ENCODE assay signal across 12 mouse cellular contexts in genomic region chr10:13193496-13193895, GRCm38 (mm10). TPM values are rescaled to one million over a fixed set of nuclear protein-coding genes. Genes with fewer than 3 reads are reported as not detected.
DNase-seq lines count a peak whose midpoint lies in the region; ATAC-seq lines count a peak whose summit lies in the region.
"Not testable (repeated sequence)": the region's sequence is repeated elsewhere in the genome, so short reads cannot be mapped to it uniquely, and the experiment has no call there.
"Had no signal": no experiment of that assay in that cellular context is flagged by ENCODE, and none has a peak within 500 bp of the region (broad histone marks: within the 10 kb centered on the region; RNA-seq: fewer than 3 reads in every experiment).

No protein-coding gene starts in this region.

- peak overlapping the region; percentile 71; the same call in 1 of the 2 replicates for H3K4me2 ChIP-seq in forebrain, embryonic 11.5 days (ENCODE audit: low read depth, low read length, severe bottlenecking)
- H3K4me2 ChIP-seq in heart, embryonic 14.5 days (ENCODE audit: low read length) = peak overlapping the region; percentile 81
- peak overlapping the region; percentile 66 for H3K4me2 ChIP-seq in intestine, embryonic 15.5 days (replicated peaks)
- H3K4me2 ChIP-seq in limb, embryonic 13.5 days (replicated peaks) = peak overlapping the region; percentile 77
- peak overlapping the region; percentile 66 for H3K4me2 ChIP-seq in neural tube, embryonic 13.5 days

- not testable (repeated sequence) for H3K9me3 ChIP-seq in forebrain, embryonic 11.5 days (ENCODE audit: control insufficient read depth, low read length); heart, embryonic 14.5 days (ENCODE audit: control insufficient read depth, low read length); intestine, embryonic 15.5 days; limb, embryonic 13.5 days; neural tube, embryonic 13.5 days

- peak overlapping the region; percentile 95; the same call in 1 of the 2 replicates for H3K4me3 ChIP-seq in brown adipose tissue, adult 24 weeks (ENCODE audit: insufficient read depth, low read depth, low read length)
- not testable (repeated sequence) for H3K4me3 ChIP-seq in forebrain, embryonic 11.5 days (ENCODE audit: low read depth, low read length)
- H3K4me3 ChIP-seq in heart, embryonic 14.5 days (ENCODE audit: control insufficient read depth in 1 of 2, insufficient read depth in 1 of 2, low read depth in 1 of 2, low read length in 2 of 2) = peak overlapping the region in 1 of 2 experiments; percentile 96; a peak in 3 of 4 replicates
- peak overlapping the region; percentile 96 for H3K4me3 ChIP-seq in intestine, embryonic 15.5 days (replicated peaks)
- peak overlapping the region; percentile 93 for H3K4me3 ChIP-seq in limb, embryonic 13.5 days
- H3K4me3 ChIP-seq in macrophage (ENCODE audit: inconsistent target) = peak overlapping the region; percentile 71
- peak overlapping the region; percentile 91 for H3K4me3 ChIP-seq in neural tube, embryonic 13.5 days

- WGBS in forebrain, embryonic 11.5 days = 86% methylated on average over 7 of the region's 7 CpGs
- 89% methylated on average over 7 of the region's 7 CpGs for WGBS in heart, embryonic 14.5 days
- WGBS in intestine, embryonic 15.5 days = 88% methylated on average over 7 of the region's 7 CpGs
- WGBS in limb, embryonic 13.5 days = 85% methylated on average over 7 of the region's 7 CpGs
- 84% methylated on average over 7 of the region's 7 CpGs for WGBS in macrophage (ENCODE audit: missing documents)
- WGBS in neural tube, embryonic 13.5 days = 86% methylated on average over 7 of the region's 7 CpGs

- not testable (repeated sequence) for H3K27ac ChIP-seq in brown adipose tissue, adult 24 weeks (replicated peaks; ENCODE audit: low read depth, low read length); forebrain, embryonic 11.5 days (ENCODE audit: low read depth, low read length); heart, embryonic 14.5 days (replicated peaks in 1 of 2; ENCODE audit: control insufficient read depth in 1 of 2, insufficient read depth in 1 of 2, low read depth in 2 of 2, low read length in 2 of 2); intestine, embryonic 15.5 days; limb, embryonic 13.5 days; macrophage; neural tube, embryonic 13.5 days (replicated peaks)

- not testable (repeated sequence) for H3K79me2 ChIP-seq in macrophage (ENCODE audit: inconsistent target)

- not testable (repeated sequence) for DNase-seq in forebrain, embryonic 11.5 days (ENCODE audit: low spot score)

- H3K27me3 ChIP-seq in forebrain, embryonic 11.5 days (ENCODE audit: control insufficient read depth, insufficient read depth, low read length); heart, embryonic 14.5 days (ENCODE audit: control insufficient read depth, insufficient read depth, low read length); intestine, embryonic 15.5 days (replicated peaks); limb, embryonic 13.5 days; neural tube, embryonic 13.5 days: not testable (repeated sequence)

- not testable (repeated sequence) for H3K36me3 ChIP-seq in forebrain, embryonic 11.5 days (ENCODE audit: control insufficient read depth, insufficient read depth, low read length); intestine, embryonic 15.5 days; macrophage (ENCODE audit: inconsistent target)
- H3K36me3 ChIP-seq in heart, embryonic 14.5 days (ENCODE audit: control insufficient read depth, insufficient read depth, low read length) = peaks cover 29% of the 10 kb centered on the region
- H3K36me3 ChIP-seq in limb, embryonic 13.5 days = peaks cover 23% of the 10 kb centered on the region
- H3K36me3 ChIP-seq in neural tube, embryonic 13.5 days = peaks cover 26% of the 10 kb centered on the region

- not testable (repeated sequence) for H3K4me1 ChIP-seq in brown adipose tissue, adult 24 weeks (ENCODE audit: control insufficient read depth, insufficient read depth, insufficient read length, low read length); forebrain, embryonic 11.5 days (replicated peaks; ENCODE audit: control insufficient read depth, insufficient read depth, low read length); heart, embryonic 14.5 days (ENCODE audit: control insufficient read depth in 2 of 2, insufficient read depth in 2 of 2, low read length in 2 of 2); intestine, embryonic 15.5 days (replicated peaks); neural tube, embryonic 13.5 days (replicated peaks)
- H3K4me1 ChIP-seq in limb, embryonic 13.5 days = peaks cover 12% of the 10 kb centered on the region

- peak; percentile 6; the same call in 1 of the 2 replicates for ATAC-seq in forebrain, embryonic 11.5 days (replicated peaks; ENCODE audit: low FRiP score)
- ATAC-seq in heart, embryonic 14.5 days (ENCODE audit: insufficient number of reproducible peaks, insufficient read depth, low FRiP score, low read depth); intestine, embryonic 15.5 days; limb, embryonic 13.5 days (ENCODE audit: low FRiP score, low read depth): not testable (repeated sequence)
- peak; percentile 51; the same call in 1 of the 2 replicates for ATAC-seq in neural tube, embryonic 13.5 days (ENCODE audit: low read depth)

- H3K9ac ChIP-seq in forebrain, embryonic 11.5 days (ENCODE audit: low read length); heart, embryonic 14.5 days (ENCODE audit: low read length); intestine, embryonic 15.5 days; limb, embryonic 13.5 days; neural tube, embryonic 13.5 days: not testable (repeated sequence)

RNA-seq across cellular contexts. Expression of gene Ltv1, which starts 0.5 kb away (rescaled TPM):
- 12.1 and 13.1 TPM in 2 replicates for polyA plus RNA-seq in brown adipose tissue, adult 24 weeks (2012; ENCODE audit: insufficient read depth, insufficient read length, missing spikeins)
- polyA plus RNA-seq in forebrain, embryonic 11.5 days (2014; fragmentation: Nextera tagmentation; extraction: Ambion mirVana) = 70.3 and 74.0 TPM in 2 replicates
- 46.8 and 48.8 TPM in 2 replicates for polyA plus RNA-seq in heart, embryonic 14.5 days (2014; fragmentation: Nextera tagmentation; extraction: Ambion mirVana)
- 74.6 and 82.0 TPM in 2 replicates for polyA plus RNA-seq in intestine, embryonic 15.5 days (2015; fragmentation: Nextera tagmentation; extraction: Ambion mirVana)
- 65.7 and 73.4 TPM in 2 replicates for polyA plus RNA-seq in limb, embryonic 13.5 days (2015; fragmentation: Nextera tagmentation; extraction: Ambion mirVana)
- 100 to 1,000 TPM in 2 of 26 experiments, 10 to 100 TPM in 24; 16.7 to 108 (median 30.3) TPM for total RNA-seq in macrophage (2018; cell fraction: chromatin; rRNA removed)
- 10 to 100 TPM; 13.5 to 28.9 (median 17.1) TPM for total RNA-seq in macrophage (2018; cell fraction: cytosol; rRNA removed)
- 10 to 100 TPM; 12.4 to 68.8 (median 26.9) TPM for total RNA-seq in macrophage (2018; cell fraction: nucleus; rRNA removed)
- polyA plus RNA-seq in macrophage (2018) = 16.1 to 42.1 TPM (median 36.6 TPM) in 3 replicates
- 37.9 and 51.4 TPM in 2 replicates for polyA plus RNA-seq in neural tube, embryonic 13.5 days (2015; fragmentation: Nextera tagmentation; extraction: Ambion mirVana)

RNA-seq across cellular contexts. Expression of gene Zc2hc1b, which starts 15.7 kb away (rescaled TPM):
- not detected in 2 replicates for polyA plus RNA-seq in brown adipose tissue, adult 24 weeks (2012; ENCODE audit: insufficient read depth, insufficient read length, missing spikeins)
- not detected in 2 replicates for polyA plus RNA-seq in forebrain, embryonic 11.5 days (2014; fragmentation: Nextera tagmentation; extraction: Ambion mirVana)
- not detected in 2 replicates for polyA plus RNA-seq in heart, embryonic 14.5 days (2014; fragmentation: Nextera tagmentation; extraction: Ambion mirVana)
- polyA plus RNA-seq in intestine, embryonic 15.5 days (2015; fragmentation: Nextera tagmentation; extraction: Ambion mirVana) = not detected in 2 replicates
- not detected in 2 replicates for polyA plus RNA-seq in limb, embryonic 13.5 days (2015; fragmentation: Nextera tagmentation; extraction: Ambion mirVana)
- total RNA-seq in macrophage (2018; cell fraction: chromatin; rRNA removed) = not detected
- not detected for total RNA-seq in macrophage (2018; cell fraction: cytosol; rRNA removed)
- not detected for total RNA-seq in macrophage (2018; cell fraction: nucleus; rRNA removed)
- not detected in 3 replicates for polyA plus RNA-seq in macrophage (2018)
- not detected in 2 replicates for polyA plus RNA-seq in neural tube, embryonic 13.5 days (2015; fragmentation: Nextera tagmentation; extraction: Ambion mirVana)
- total RNA-seq: common myeloid progenitor, adult 5-6 weeks; heart, adult 18-20 months; layer of hippocampus, postnatal 36 days had no signal
- polyA plus RNA-seq: activated CD4-positive, CD25-positive, alpha-beta regulatory T cell, adult 4 months; frontal cortex, adult 2 months had no signal
